Mouse (Mus musculus): Measurements from ENCODE around the gene Gm10718.
A peak's percentile ranks its signal among the peaks of the same experiment; 100 is the strongest.
"Not testable (repeated sequence)": the region's sequence is repeated elsewhere in the genome, so short reads cannot be mapped to it uniquely, and the experiment has no call there.

Gm10718 gene

GRCm38 (mm10) chr9:3024912-3025467 lies 1.6 kb downstream of the Gm10718 start, which contains the start of gene Gm10717:
TSS of gene Gm10717 (plus strand) at chr9:3025417.
- DNase-seq (ENCODE audit: low read depth, low spot score), result not testable (repeated sequence)

GRCm38 (mm10) chr9:3025653-3026052 lies 2.3 kb downstream of the Gm10718 start:
- not testable (repeated sequence) for DNase-seq (ENCODE audit: low read depth, low spot score)

- DNase-seq (ENCODE audit: low read depth, low spot score), result not testable (repeated sequence)
These were observed 2.8 kb downstream of the Gm10718 start for GRCm38 (mm10) chr9:3026136-3026535.

GRCm38 (mm10) chr9:3026741-3027140 lies 3.4 kb downstream of the Gm10718 start:
- DNase-seq (ENCODE audit: low read depth, low spot score), result not testable (repeated sequence)

GRCm38 (mm10) chr9:3027200-3027599 lies 3.9 kb downstream of the Gm10718 start:
- peak; percentile 26 for DNase-seq (ENCODE audit: low read depth, low spot score)

- not testable (repeated sequence) for DNase-seq (ENCODE audit: low read depth, low spot score)
These were observed 6.1 kb downstream of the Gm10718 start for GRCm38 (mm10) chr9:3029276-3030000.

GRCm38 (mm10) chr9:3030677-3031318 lies 7.5 kb downstream of the Gm10718 start:
- peak; percentile 36 for DNase-seq (ENCODE audit: low read depth, low spot score)

GRCm38 (mm10) chr9:3034299-3034698 lies 11.0 kb downstream of the Gm10718 start, which contains the start of gene Gm17535:
TSS of gene Gm17535 (plus strand) at chr9:3034599.
- not testable (repeated sequence) for DNase-seq (ENCODE audit: low read depth, low spot score)

GRCm38 (mm10) chr9:3036577-3036976 lies 13.2 kb downstream of the Gm10718 start, which contains the start of gene Gm10715:
TSS of gene Gm10715 (plus strand) at chr9:3036877.
- not testable (repeated sequence) for DNase-seq (ENCODE audit: low read depth, low spot score)

- DNase-seq (ENCODE audit: low read depth, low spot score), result peak; percentile 8
These were observed 14.8 kb downstream of the Gm10718 start for GRCm38 (mm10) chr9:3038161-3038560.

All from brain, embryonic 18.5 days (tissue).